Mouse (Mus musculus) thymus, adult 18-20 months (tissue): ENCODE results near the gene Psmd8.

Experiments used
- DNase-seq, 2 experiments: peaks; one replicate each; pipeline ENCODE4 v3.0.0; 2022; ENCODE audit warnings: mixed read lengths in 2 of 2

Gene Psmd8

GRCm38 (mm10) chr7:29134230-29134629 is 46.3 kb downstream of the Psmd8 start:
- no peak for DNase-seq

DNA sequence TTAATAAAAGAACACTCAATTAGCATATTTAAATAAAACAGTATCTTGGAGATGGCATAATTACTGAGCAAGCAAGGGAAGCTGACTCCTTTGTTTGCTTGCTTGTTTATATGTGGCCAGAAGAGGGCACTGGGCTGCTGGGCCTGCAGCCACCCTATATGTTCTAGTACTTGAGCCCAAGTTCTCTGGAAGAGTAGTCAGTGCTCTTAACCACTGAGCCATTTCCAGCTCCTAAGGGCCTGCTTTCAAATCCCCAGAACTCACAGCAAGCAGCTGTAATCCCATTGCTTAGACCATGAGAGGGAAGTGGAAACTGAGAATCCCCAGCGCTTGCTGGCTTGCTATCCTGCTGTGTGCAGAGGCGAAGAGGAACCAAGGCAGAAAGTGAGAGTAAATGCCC is 51.8 kb downstream of the Psmd8 start:
- no peak for DNase-seq

- DNase-seq = peak; percentile 49 to 68
These were observed 54.2 kb downstream of the Psmd8 start for GRCm38 (mm10) chr7:29126173-29126915.

DNA sequence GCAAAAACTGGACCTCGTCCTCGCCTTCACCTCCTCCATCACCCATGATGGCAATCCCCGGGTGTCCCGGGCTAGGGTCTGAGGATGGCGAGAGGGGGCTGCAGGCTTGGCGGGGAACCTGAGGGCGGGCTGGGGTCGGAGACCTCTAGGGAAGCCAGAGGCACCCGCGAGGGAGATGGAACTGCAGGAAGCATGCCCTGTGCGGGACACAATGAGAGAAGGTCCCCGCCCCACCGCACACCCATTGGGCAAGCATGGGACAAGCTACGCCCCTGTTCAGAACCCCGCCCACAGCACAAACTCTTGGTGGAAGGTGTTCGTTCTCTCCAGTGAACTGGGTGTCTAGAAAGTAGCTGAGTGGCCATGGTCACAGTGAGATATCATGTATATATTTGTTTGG is 55.5 kb downstream of the Psmd8 start, which contains the start of gene Ryr1:
TSS of gene Ryr1 (minus strand) at position 210 of the 400 bp plus-strand sequence.
- peak; percentile 44 to 48 for DNase-seq
